Mouse (Mus musculus): ENCODE results near the gene Rdh9. TPM values are rescaled to one million over a fixed set of nuclear protein-coding genes. Genes with fewer than 3 reads are reported as not detected.
A peak's percentile ranks its signal among the peaks of the same experiment; 100 is the strongest.
"Not testable (repeated sequence)": the region's sequence is repeated elsewhere in the genome, so short reads cannot be mapped to it uniquely, and the experiment has no call there.

Gene Rdh9
- polyA plus RNA-seq, 1 experiment from 2014 or later = not detected

- 67% methylated on average over 8 of the region's 8 CpGs for WGBS
- H3K4me1 ChIP-seq (ENCODE audit: control insufficient read depth, insufficient read depth, low read length) = peaks cover 2% of the 10 kb centered on the region; the same call in 1 of the 2 replicates
- H3K9me3 ChIP-seq (ENCODE audit: control insufficient read depth, low read length) = no peaks in the 10 kb centered on the region
- no peak within 1 kb of the TSS for H3K27ac ChIP-seq (ENCODE audit: low read depth, low read length)
- ATAC-seq (ENCODE audit: low read depth) = no peak
- no peak within 1 kb of the TSS for H3K9ac ChIP-seq (replicated peaks; ENCODE audit: low read depth, low read length)
- peaks cover 7% of the 10 kb centered on the region; the same call in 1 of the 2 replicates for H3K36me3 ChIP-seq (ENCODE audit: control insufficient read depth, insufficient read depth, low read length)
- H3K4me2 ChIP-seq (ENCODE audit: low read depth, low read length) = no peak within 1 kb of the TSS; the same call in 1 of the 2 replicates
- H3K27me3 ChIP-seq (ENCODE audit: control insufficient read depth, insufficient read depth, low read length) = no peaks in the 10 kb centered on the region
- no peak within 1 kb of the TSS for H3K4me3 ChIP-seq (ENCODE audit: low read depth, low read length)
Measured at GRCm38 (mm10) chr10:127751548-127751947, 24.6 kb upstream of the Rdh9 start, which contains the start of gene Gpr182. Gene Gpr182, minus strand, starts transcription at chr10:127751732.

GRCm38 (mm10) chr10:127754566-127755166 lies 21.5 kb upstream of the Rdh9 start:
- Histone ChIP-seq H3K9me3 (ENCODE audit: control insufficient read depth, low read length) (no peaks in the 10 kb centered on the region), H3K36me3 (ENCODE audit: control insufficient read depth, insufficient read depth, low read length) (no peaks in the 10 kb centered on the region), H3K4me3 (ENCODE audit: low read depth, low read length) (no peak overlapping the region), H3K4me1 (ENCODE audit: control insufficient read depth, insufficient read depth, low read length) (no peaks in the 10 kb centered on the region), H3K27me3 (ENCODE audit: control insufficient read depth, insufficient read depth, low read length) (no peaks in the 10 kb centered on the region), H3K4me2 (ENCODE audit: low read depth, low read length) (no peak overlapping the region), H3K9ac (replicated peaks; ENCODE audit: low read depth, low read length) (no peak overlapping the region), H3K27ac (ENCODE audit: low read depth, low read length) (no peak overlapping the region)
- WGBS = 83% methylated on average over 6 of the region's 6 CpGs
- no peak for ATAC-seq (ENCODE audit: low read depth)

- WGBS = 82% methylated on average over 3 of the region's 3 CpGs
- no peaks in the 10 kb centered on the region for H3K36me3 ChIP-seq (ENCODE audit: control insufficient read depth, insufficient read depth, low read length)
Measured at GRCm38 (mm10) chr10:127755246-127755645, 20.9 kb upstream of the Rdh9 start.

GRCm38 (mm10) chr10:127755770-127756468 lies 20.3 kb upstream of the Rdh9 start:
- Histone ChIP-seq H3K9me3 (ENCODE audit: control insufficient read depth, low read length) (no peaks in the 10 kb centered on the region), H3K4me1 (ENCODE audit: control insufficient read depth, insufficient read depth, low read length) (no peaks in the 10 kb centered on the region), H3K9ac (replicated peaks; ENCODE audit: low read depth, low read length) (no peak overlapping the region), H3K36me3 (ENCODE audit: control insufficient read depth, insufficient read depth, low read length) (no peaks in the 10 kb centered on the region), H3K4me2 (ENCODE audit: low read depth, low read length) (peak overlapping the region; percentile 33; the same call in 1 of the 2 replicates), H3K27me3 (ENCODE audit: control insufficient read depth, insufficient read depth, low read length) (no peaks in the 10 kb centered on the region), H3K27ac (ENCODE audit: low read depth, low read length) (no peak overlapping the region), H3K4me3 (ENCODE audit: low read depth, low read length) (no peak overlapping the region)
- no peak for ATAC-seq (ENCODE audit: low read depth)
- WGBS = 59% methylated on average over 18 of the region's 18 CpGs

More at GRCm38 (mm10) chr10:127755246-127755645, 20.9 kb upstream of the Rdh9 start:
- Histone ChIP-seq H3K27me3 (ENCODE audit: control insufficient read depth, insufficient read depth, low read length) (no peaks in the 10 kb centered on the region), H3K9me3 (ENCODE audit: control insufficient read depth, low read length) (no peaks in the 10 kb centered on the region), H3K4me1 (ENCODE audit: control insufficient read depth, insufficient read depth, low read length) (no peaks in the 10 kb centered on the region), H3K4me2 (ENCODE audit: low read depth, low read length) (no peak overlapping the region), H3K27ac (ENCODE audit: low read depth, low read length) (no peak overlapping the region), H3K9ac (replicated peaks; ENCODE audit: low read depth, low read length) (no peak overlapping the region), H3K4me3 (ENCODE audit: low read depth, low read length) (no peak overlapping the region)
- no peak for ATAC-seq (ENCODE audit: low read depth)

GRCm38 (mm10) chr10:127759181-127760110 lies 16.7 kb upstream of the Rdh9 start, which contains the start of the genes Rdh1 and Rdh16f1:
Gene Rdh1, plus strand, starts transcription at chr10:127759721.
Gene Rdh16f1, plus strand, starts transcription at chr10:127759787.
- H3K9ac ChIP-seq (replicated peaks; ENCODE audit: low read depth, low read length) = no peak within 1 kb of the TSS
- no peak within 1 kb of the TSS for H3K4me3 ChIP-seq (ENCODE audit: low read depth, low read length)
- no peaks in the 10 kb centered on the region for H3K9me3 ChIP-seq (ENCODE audit: control insufficient read depth, low read length)
- H3K4me1 ChIP-seq (ENCODE audit: control insufficient read depth, insufficient read depth, low read length) = no peaks in the 10 kb centered on the region
- H3K36me3 ChIP-seq (ENCODE audit: control insufficient read depth, insufficient read depth, low read length) = no peaks in the 10 kb centered on the region
- no peak within 1 kb of the TSS for H3K4me2 ChIP-seq (ENCODE audit: low read depth, low read length)
- no peaks in the 10 kb centered on the region for H3K27me3 ChIP-seq (ENCODE audit: control insufficient read depth, insufficient read depth, low read length)
- H3K27ac ChIP-seq (ENCODE audit: low read depth, low read length) = no peak within 1 kb of the TSS
- ATAC-seq (ENCODE audit: low read depth) = no peak
- 83% methylated on average over 8 of the region's 9 CpGs for WGBS

GRCm38 (mm10) chr10:127762926-127763325 lies 13.3 kb upstream of the Rdh9 start:
- not testable (repeated sequence) for H3K4me1 ChIP-seq (ENCODE audit: control insufficient read depth, insufficient read depth, low read length); H3K27ac ChIP-seq (ENCODE audit: low read depth, low read length); H3K9ac ChIP-seq (replicated peaks; ENCODE audit: low read depth, low read length); ATAC-seq (ENCODE audit: low read depth); H3K4me2 ChIP-seq (ENCODE audit: low read depth, low read length); H3K9me3 ChIP-seq (ENCODE audit: control insufficient read depth, low read length); H3K4me3 ChIP-seq (ENCODE audit: low read depth, low read length); H3K27me3 ChIP-seq (ENCODE audit: control insufficient read depth, insufficient read depth, low read length); H3K36me3 ChIP-seq (ENCODE audit: control insufficient read depth, insufficient read depth, low read length)
- WGBS = 85% methylated on average over 10 of the region's 10 CpGs

GRCm38 (mm10) chr10:127763914-127764680 lies 12.1 kb upstream of the Rdh9 start:
- H3K4me1 ChIP-seq (ENCODE audit: control insufficient read depth, insufficient read depth, low read length) = no peaks in the 10 kb centered on the region
- no peak for ATAC-seq (ENCODE audit: low read depth)
- no peaks in the 10 kb centered on the region for H3K27me3 ChIP-seq (ENCODE audit: control insufficient read depth, insufficient read depth, low read length)
- no peak overlapping the region for H3K9ac ChIP-seq (replicated peaks; ENCODE audit: low read depth, low read length)
- no peak overlapping the region for H3K4me2 ChIP-seq (ENCODE audit: low read depth, low read length)
- no peaks in the 10 kb centered on the region for H3K36me3 ChIP-seq (ENCODE audit: control insufficient read depth, insufficient read depth, low read length)
- WGBS = 73% methylated on average over 12 of the region's 12 CpGs
- H3K27ac ChIP-seq (ENCODE audit: low read depth, low read length) = no peak overlapping the region
- H3K4me3 ChIP-seq (ENCODE audit: low read depth, low read length) = no peak overlapping the region
- no peaks in the 10 kb centered on the region for H3K9me3 ChIP-seq (ENCODE audit: control insufficient read depth, low read length)

- Histone ChIP-seq H3K27me3 (ENCODE audit: control insufficient read depth, insufficient read depth, low read length) (no peaks in the 10 kb centered on the region), H3K9me3 (ENCODE audit: control insufficient read depth, low read length) (no peaks in the 10 kb centered on the region), H3K4me2 (ENCODE audit: low read depth, low read length) (no peak overlapping the region), H3K9ac (replicated peaks; ENCODE audit: low read depth, low read length) (no peak overlapping the region), H3K36me3 (ENCODE audit: control insufficient read depth, insufficient read depth, low read length) (no peaks in the 10 kb centered on the region), H3K4me3 (ENCODE audit: low read depth, low read length) (no peak overlapping the region), H3K4me1 (ENCODE audit: control insufficient read depth, insufficient read depth, low read length) (no peaks in the 10 kb centered on the region), H3K27ac (ENCODE audit: low read depth, low read length) (no peak overlapping the region)
- WGBS = 93% methylated on average over 1 of the region's 1 CpGs
- ATAC-seq (ENCODE audit: low read depth) = no peak
Measured at GRCm38 (mm10) chr10:127766564-127766963, 9.6 kb upstream of the Rdh9 start.
